Mouse (Mus musculus) kidney, adult 2 months (tissue): ENCODE measurements at regions not wholly inside any gene's neighbourhood (a gene's known extent, or its start where the extent isn't known, plus 50 kb on each side); places are given as distances from the start of the nearest gene placed in this dataset.

Experiments used
- DNase-seq: peaks from one replicate; pipeline ENCODE4 v3.0.0; 2021
- H3K27ac ChIP-seq: fragments of 200-500 bp; 2 replicates; pipeline ENCODE4 v1.5.1; 2012; ENCODE audit warnings: low read depth, low read length, control low read depth, inconsistent platforms; ENCODE audit not compliant: insufficient read depth
- H3K27me3 ChIP-seq: fragments of 200-500 bp; replicated peaks from 2 replicates; pipeline ENCODE4 v1.6.1; 2012; ENCODE audit warnings: mild to moderate bottlenecking, moderate library complexity, low read length, inconsistent platforms; ENCODE audit not compliant: control insufficient read depth, insufficient read depth
- H3K36me3 ChIP-seq: fragments of 200-500 bp; 2 replicates; pipeline ENCODE4 v1.6.1; 2012; ENCODE audit warnings: mild to moderate bottlenecking, moderate library complexity, low read length, inconsistent platforms; ENCODE audit not compliant: control insufficient read depth, insufficient read depth
- H3K4me1 ChIP-seq: fragments of 200-500 bp; 2 replicates; pipeline ENCODE4 v1.6.1; 2011; ENCODE audit warnings: low read length; ENCODE audit not compliant: control insufficient read depth, insufficient read depth
- H3K4me3 ChIP-seq: fragments of 200-500 bp; 2 replicates; pipeline ENCODE4 v1.5.1; 2011; ENCODE audit warnings: mild to moderate bottlenecking, low read depth, low read length, control low read depth; ENCODE audit not compliant: insufficient read depth
- CTCF ChIP-seq: fragments of 200-500 bp; conservative IDR thresholded peaks from 2 replicates; pipeline ENCODE4 v1.5.1; 2011; ENCODE audit warnings: low read depth, mild to moderate bottlenecking, control low read depth, low read length, moderate library complexity, mixed read lengths; ENCODE audit not compliant: insufficient read depth, insufficient read length
- POLR2A ChIP-seq: fragments of 200-500 bp; IDR thresholded peaks from one replicate; pipeline ENCODE4 v1.6.1; 2011; ENCODE audit warnings: low read depth, low read length, control low read depth
- WGBS: fragments of 180-500 bp; shearing (Covaris S2); methylation state at CpG from one replicate; pipeline ENCODE4 v1.1.7; 2018; 5-methylcytosine and 5-hydroxymethylcytosine counted together

DNA sequence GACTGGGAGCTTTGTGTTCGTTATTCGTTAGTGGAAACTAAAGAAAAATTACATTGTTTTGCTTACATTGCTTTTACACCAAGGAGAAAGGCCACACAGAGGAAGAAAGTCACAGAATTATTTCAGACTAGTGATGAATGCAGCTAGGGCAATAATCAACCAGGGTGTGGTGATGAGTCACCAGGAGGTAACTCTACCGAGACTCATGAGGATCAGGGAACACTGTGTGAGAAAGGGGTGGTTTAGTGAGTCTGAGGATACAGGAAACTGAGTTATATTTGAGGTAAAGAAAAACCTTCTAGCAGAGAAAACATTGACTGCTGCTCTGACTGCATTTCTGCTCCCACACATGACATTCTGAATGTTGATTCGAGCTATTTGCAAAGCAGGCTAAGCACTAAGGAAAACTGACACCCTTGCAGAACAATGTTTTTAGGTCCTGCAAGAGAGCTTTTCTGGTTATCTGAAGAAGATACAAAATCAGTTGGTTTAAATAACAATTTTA is 87.1 kb upstream of the Ldb2 start:
- no peak for TF ChIP-seq CTCF
- TF ChIP-seq POLR2A, result no peak
- DNase-seq, result no peak
- Histone ChIP-seq H3K4me1 (no peaks in the 10 kb centered on the region), H3K27me3 (no peaks in the 10 kb centered on the region), H3K4me3 (no peak overlapping the region), H3K36me3 (no peaks in the 10 kb centered on the region), H3K27ac (no peak overlapping the region)
- WGBS, result 57% methylated on average over 4 of the region's 4 CpGs

DNA sequence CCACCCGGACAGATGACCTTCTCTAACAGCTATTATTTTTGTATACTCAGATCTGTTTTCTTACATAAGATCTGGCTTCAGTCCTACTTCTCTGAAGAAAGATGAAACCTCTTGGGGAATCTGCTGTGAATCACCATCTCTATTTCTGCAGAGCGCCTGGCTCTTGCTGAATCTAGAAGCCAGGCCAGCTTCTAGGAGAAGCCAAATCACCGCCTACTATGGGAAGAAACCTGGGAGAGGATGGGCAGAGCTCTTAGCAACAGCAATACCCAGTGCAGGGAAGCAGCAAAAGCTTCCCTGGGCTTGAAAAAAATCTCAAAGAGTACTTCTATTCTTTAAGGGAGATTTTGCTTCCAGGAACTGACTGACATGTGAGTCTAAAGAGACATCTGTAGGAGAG is 77.5 kb upstream of the Ldb2 start:
- 56% methylated on average over 3 of the region's 3 CpGs for WGBS

DNA sequence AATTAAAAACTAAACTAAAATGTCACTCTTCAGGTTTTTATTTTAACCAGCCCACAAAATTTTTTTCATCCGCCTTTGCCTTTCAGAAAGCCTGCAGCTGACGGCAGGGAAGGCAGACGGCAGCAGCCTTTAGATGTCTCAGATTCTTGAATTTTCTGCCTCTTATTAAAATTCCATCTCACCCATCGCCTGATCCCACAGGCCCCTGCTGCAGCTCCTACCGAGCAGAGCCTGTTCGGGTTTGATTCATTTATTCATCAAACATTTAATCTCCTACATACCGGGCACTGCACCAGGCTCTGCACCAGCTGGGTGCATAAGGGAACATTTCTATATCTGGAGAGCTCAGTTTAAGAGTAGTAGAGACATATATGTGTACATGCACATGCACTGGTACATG is 72.8 kb upstream of the Ldb2 start:
- no peak for DNase-seq
- H3K27ac ChIP-seq, result no peak overlapping the region
- H3K27me3 ChIP-seq, result no peaks in the 10 kb centered on the region
- H3K4me1 ChIP-seq, result no peaks in the 10 kb centered on the region
- 69% methylated on average over 7 of the region's 7 CpGs for WGBS
- H3K36me3 ChIP-seq, result no peaks in the 10 kb centered on the region
- no peak overlapping the region for H3K4me3 ChIP-seq
- no peak for TF ChIP-seq POLR2A
- no peak for TF ChIP-seq CTCF

More for the DNA sequence above, 77.5 kb upstream of the Ldb2 start:
- H3K4me1 ChIP-seq, result no peaks in the 10 kb centered on the region
- H3K27me3 ChIP-seq, result no peaks in the 10 kb centered on the region
- H3K27ac ChIP-seq, result no peak overlapping the region
- peak; percentile 4 for DNase-seq
- no peak overlapping the region for H3K4me3 ChIP-seq
- TF ChIP-seq POLR2A (no peak), CTCF (no peak)
- H3K36me3 ChIP-seq, result no peaks in the 10 kb centered on the region

DNA sequence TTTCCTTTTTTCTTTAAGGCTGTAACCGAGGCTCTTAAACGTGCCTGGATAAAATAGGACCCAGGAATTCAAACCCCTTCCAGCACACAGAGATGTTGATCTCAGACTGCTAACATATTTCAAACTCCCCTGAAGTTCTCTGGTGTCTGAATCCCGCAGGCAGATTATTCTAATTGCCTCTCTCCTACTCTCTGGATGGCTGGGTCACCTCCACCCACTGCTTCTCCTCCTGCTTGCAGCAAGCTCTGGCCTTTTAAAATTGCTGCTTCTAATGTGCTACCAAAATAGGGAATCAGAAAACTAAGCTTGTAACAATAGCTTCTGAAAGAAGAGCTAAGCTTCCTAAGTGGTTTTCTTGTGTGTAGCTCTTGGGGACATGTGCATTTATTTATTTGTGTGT is 64.4 kb upstream of the Ldb2 start:
- Histone ChIP-seq H3K4me1 (no peaks in the 10 kb centered on the region), H3K4me3 (no peak overlapping the region), H3K27me3 (no peaks in the 10 kb centered on the region), H3K27ac (no peak overlapping the region), H3K36me3 (no peaks in the 10 kb centered on the region)
- DNase-seq, result no peak
- TF ChIP-seq POLR2A, result no peak
- TF ChIP-seq CTCF, result no peak
- WGBS, result 49% methylated on average over 3 of the region's 3 CpGs

DNA sequence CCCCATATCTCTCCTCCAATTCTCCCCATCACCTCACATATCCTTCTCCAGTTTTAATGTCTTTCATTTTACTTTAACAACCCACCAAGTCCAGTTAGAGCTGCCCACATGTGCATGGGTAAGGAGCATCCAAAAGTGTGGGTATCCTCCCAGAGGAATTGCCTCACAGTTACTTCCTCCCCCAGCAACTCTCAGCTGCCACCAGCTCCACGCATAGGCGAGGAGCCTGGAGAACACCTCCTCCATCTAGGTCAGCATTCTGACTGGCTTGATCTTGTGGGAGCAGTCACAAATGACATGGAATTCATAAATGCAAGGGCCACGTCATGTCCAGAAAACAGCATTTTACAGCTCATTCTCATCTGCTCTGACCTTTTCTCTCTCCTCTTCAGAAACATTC is 63.9 kb upstream of the Ldb2 start:
- no peak for TF ChIP-seq CTCF
- no peak for TF ChIP-seq POLR2A
- H3K27ac ChIP-seq, result no peak overlapping the region
- no peaks in the 10 kb centered on the region for H3K27me3 ChIP-seq
- WGBS, result 78% methylated on average over 3 of the region's 3 CpGs
- no peak overlapping the region for H3K4me3 ChIP-seq
- no peak for DNase-seq
- no peaks in the 10 kb centered on the region for H3K36me3 ChIP-seq
- no peaks in the 10 kb centered on the region for H3K4me1 ChIP-seq

DNA sequence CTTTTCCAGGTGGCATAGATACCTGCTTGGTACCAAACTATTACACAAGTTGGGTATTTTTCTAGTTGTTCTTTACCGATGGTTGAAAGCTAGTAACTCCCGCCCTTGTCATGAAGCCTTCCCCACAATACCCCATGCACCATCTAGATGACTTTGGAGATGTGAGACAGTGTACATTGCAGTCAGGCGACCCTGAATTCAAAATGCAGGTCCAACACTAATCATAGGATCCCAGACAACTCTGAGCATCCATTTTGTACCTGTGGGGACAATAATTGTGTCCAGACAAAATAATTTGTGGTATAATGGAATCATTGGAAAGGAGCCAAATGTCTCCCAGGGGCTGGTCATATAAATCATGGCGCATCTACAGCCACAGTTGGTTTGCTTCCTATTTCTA is 54.7 kb upstream of the Ldb2 start:
- no peak for TF ChIP-seq POLR2A
- TF ChIP-seq CTCF, result no peak
- H3K27ac ChIP-seq, result no peak overlapping the region
- 85% methylated on average over 4 of the region's 4 CpGs for whole genome bisulfite sequencing

More for the DNA sequence above, 54.7 kb upstream of the Ldb2 start:
- H3K4me3 ChIP-seq, result no peak overlapping the region
- H3K27me3 ChIP-seq, result no peaks in the 10 kb centered on the region
- no peaks in the 10 kb centered on the region for H3K36me3 ChIP-seq
- no peaks in the 10 kb centered on the region for H3K4me1 ChIP-seq
- no peak for DNase-seq
